Mouse (Mus musculus) adrenal gland, postnatal 25 days (tissue): ENCODE measurements around the gene Ovol2. TPM values are rescaled to one million over a fixed set of nuclear protein-coding genes. Genes with fewer than 3 reads are reported as not detected.

Experiments
- DNase-seq: peaks from one replicate; pipeline ENCODE4 v3.0.0; 2021; ENCODE audit warnings: mixed read lengths
- total RNA-seq: library from RNA; stranded (reverse); gene quantifications from 2 replicates; pipeline ENCODE4 v1.2.3, GENCODE M21; 2021

Ovol2 gene
- total RNA-seq, 1 experiment from 2014 or later = not detected

GRCm38 (mm10) chr2:144267004-144267730 lies 64.8 kb downstream of the Ovol2 start:
- DNase-seq = no peak

- DNase-seq = no peak
These were observed 65.8 kb downstream of the Ovol2 start for GRCm38 (mm10) chr2:144265916-144266683.

DNA sequence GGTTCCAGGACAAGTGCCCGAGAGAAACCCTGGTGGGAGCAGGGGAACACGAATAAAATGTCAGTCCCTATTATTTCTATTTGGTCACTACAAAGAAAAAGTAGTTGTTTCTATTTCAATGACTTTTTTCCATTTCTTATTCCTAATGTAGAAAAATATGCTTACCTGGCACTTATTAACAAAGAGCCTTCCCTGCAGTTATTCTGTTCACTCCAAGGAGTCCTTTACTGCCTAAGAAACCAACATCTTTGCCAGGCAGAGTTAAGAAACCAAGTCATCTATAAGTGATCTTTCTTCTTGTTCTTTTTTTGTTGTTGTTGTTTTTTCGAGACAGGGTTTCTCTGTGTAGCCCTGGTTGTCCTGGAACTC lies 66.8 kb downstream of the Ovol2 start:
- no peak for DNase-seq

- DNase-seq = no peak
These were observed 67.4 kb downstream of the Ovol2 start for GRCm38 (mm10) chr2:144264398-144265119.

DNA sequence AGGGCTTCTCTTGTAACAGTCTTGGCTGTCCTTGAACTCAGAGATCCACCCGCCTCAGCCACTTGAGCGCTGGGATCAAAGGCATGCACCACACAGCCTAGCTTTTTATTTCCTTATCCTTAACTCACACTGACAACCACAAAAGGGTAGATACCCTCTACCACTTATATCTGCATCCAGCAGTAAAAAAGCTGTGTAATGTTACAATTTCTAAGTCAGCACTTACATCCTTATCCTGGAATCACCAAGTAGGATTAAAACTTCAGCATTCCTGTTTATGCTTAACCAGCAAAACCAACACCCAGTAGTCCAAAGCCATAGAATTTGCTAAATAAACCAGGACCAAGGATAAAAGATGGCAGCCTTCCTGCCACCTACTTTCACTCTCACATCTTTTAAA lies 69.1 kb downstream of the Ovol2 start:
- DNase-seq = no peak

Other genes with a start within 250 kb of the Ovol2 start
- 25.8 and 26.8 TPM in 2 replicates for gene Mgme1, start 61.5 kb downstream of the Ovol2 start, total RNA-seq
- 91.6 and 107 TPM in 2 replicates for gene Snx5, start 61.2 kb downstream of the Ovol2 start, total RNA-seq
- 27.5 and 33.6 TPM in 2 replicates for gene Kat14, start 36.8 kb upstream of the Ovol2 start, total RNA-seq
- gene Pet117, start 36.9 kb upstream of the Ovol2 start, total RNA-seq = 5.5 and 8.2 TPM in 2 replicates
- 1.8 and 5.0 TPM in 2 replicates for gene Dzank1, start 195.3 kb upstream of the Ovol2 start, total RNA-seq
- 19.4 and 23.8 TPM in 2 replicates for gene Polr3f, start 195.6 kb upstream of the Ovol2 start, total RNA-seq
- gene Rbbp9, start 218.7 kb upstream of the Ovol2 start, total RNA-seq = 26.8 and 32.5 TPM in 2 replicates
- 64.0 and 66.2 TPM in 2 replicates for gene Sec23b, start 224.1 kb upstream of the Ovol2 start, total RNA-seq